ENCODE assay signal across 26 mouse cellular contexts in genomic region chr5:122537654-122538053, GRCm38 (mm10).
"Had no signal": no experiment of that assay in that cellular context is flagged by ENCODE, and none has a peak within 500 bp of the region (broad histone marks: within the 10 kb centered on the region; RNA-seq: fewer than 3 reads in every experiment).

No protein-coding gene starts in this region.

- H3K36me3 ChIP-seq: embryonic facial prominence, embryonic 15.5 days had no signal

- H3K4me3 ChIP-seq: embryonic facial prominence, embryonic 10.5 days; embryonic facial prominence, embryonic 12.5 days; embryonic facial prominence, embryonic 13.5 days; embryonic facial prominence, embryonic 15.5 days; erythroblast, embryonic 14.5 days; forebrain, embryonic 10.5 days; forebrain, embryonic 12.5 days; forebrain, embryonic 13.5 days; forebrain, embryonic 15.5 days; gastrocnemius, adult 2 months; heart, adult 2 months had no signal

- H3K9me3 ChIP-seq: embryonic facial prominence, embryonic 10.5 days; embryonic facial prominence, embryonic 12.5 days; embryonic facial prominence, embryonic 13.5 days; embryonic facial prominence, embryonic 15.5 days; forebrain, embryonic 10.5 days; forebrain, embryonic 12.5 days; forebrain, embryonic 13.5 days; forebrain, embryonic 15.5 days had no signal

- DNase-seq: cerebellum, adult 2 months; cerebellum, adult 8-10 months; cerebellum, adult 9-10 months; cerebellum, adult 9-11 months; cerebellum, postnatal 10 days; cerebellum, postnatal 14 days; cerebellum, postnatal 25 days; cerebellum, postnatal 36 days; embryo, embryonic 11 days; forebrain, postnatal 0 days; gastrocnemius, adult 2 months; gastrocnemius, postnatal 10 days; gastrocnemius, postnatal 14 days; gastrocnemius, postnatal 25 days; gastrocnemius, postnatal 36 days; heart, adult 18-20 months; heart, adult 2 months had no signal

- H3K4me1 ChIP-seq: embryonic facial prominence, embryonic 10.5 days; embryonic facial prominence, embryonic 12.5 days; embryonic facial prominence, embryonic 13.5 days; embryonic facial prominence, embryonic 15.5 days; forebrain, embryonic 10.5 days; forebrain, embryonic 12.5 days; forebrain, embryonic 13.5 days; forebrain, embryonic 15.5 days had no signal

- H3K27me3 ChIP-seq: embryonic facial prominence, embryonic 12.5 days; embryonic facial prominence, embryonic 13.5 days; embryonic facial prominence, embryonic 15.5 days; forebrain, embryonic 12.5 days; forebrain, embryonic 13.5 days; forebrain, embryonic 15.5 days had no signal

- H3K27ac ChIP-seq: embryonic facial prominence, embryonic 10.5 days; embryonic facial prominence, embryonic 12.5 days; embryonic facial prominence, embryonic 13.5 days; embryonic facial prominence, embryonic 15.5 days; forebrain, embryonic 10.5 days; forebrain, embryonic 12.5 days; forebrain, embryonic 13.5 days; forebrain, embryonic 15.5 days; gastrocnemius, adult 2 months; heart, adult 2 months had no signal
